Mouse (Mus musculus) ES-Bruce4 (cell line): ENCODE measurements around the gene Ubac2. TPM values are rescaled to one million over a fixed set of nuclear protein-coding genes. Genes with fewer than 3 reads are reported as not detected.

Experiments
- H3K27ac ChIP-seq: 2 replicates; pipeline ENCODE4 v1.5.1; 2012; ENCODE audit warnings: low read length, inconsistent platforms; ENCODE audit not compliant: insufficient read depth
- H3K27me3 ChIP-seq: 2 replicates; pipeline ENCODE4 v1.6.1; 2012; ENCODE audit warnings: mild to moderate bottlenecking, low read length, inconsistent platforms; ENCODE audit not compliant: control insufficient read depth, poor library complexity, insufficient read depth, severe bottlenecking
- H3K36me3 ChIP-seq: 2 replicates; pipeline ENCODE4 v1.6.1; 2012; ENCODE audit warnings: inconsistent platforms, mild to moderate bottlenecking, low read length, moderate library complexity; ENCODE audit not compliant: control insufficient read depth, poor library complexity, insufficient read depth, severe bottlenecking
- H3K4me1 ChIP-seq: one replicate; pipeline ENCODE4 v1.8.1; 2011; ENCODE audit warnings: low read length; ENCODE audit not compliant: control insufficient read depth, insufficient read depth
- H3K4me3 ChIP-seq: 2 replicates; pipeline ENCODE4 v1.5.1; 2011; ENCODE audit warnings: low read depth, mild to moderate bottlenecking, low read length
- H3K9ac ChIP-seq: 2 replicates; pipeline ENCODE4 v1.6.1; 2012; ENCODE audit warnings: low read depth, mild to moderate bottlenecking, inconsistent platforms; ENCODE audit not compliant: poor library complexity, severe bottlenecking
- H3K9me3 ChIP-seq: replicated peaks from 2 replicates; pipeline ENCODE4 v1.6.1; 2012; ENCODE audit warnings: mild to moderate bottlenecking, low read length, inconsistent platforms; ENCODE audit not compliant: control insufficient read depth, poor library complexity, insufficient read depth, severe bottlenecking
- CTCF ChIP-seq: IDR thresholded peaks from one replicate; pipeline ENCODE4 v1.8.1; 2011; ENCODE audit warnings: low read depth, low read length
- EP300 ChIP-seq: IDR thresholded peaks from 2 replicates; pipeline ENCODE4 v1.6.1; 2011; ENCODE audit warnings: low read depth, low read length; ENCODE audit not compliant: insufficient read depth
- POLR2A ChIP-seq: IDR thresholded peaks from one replicate; pipeline ENCODE4 v1.8.1; 2011; ENCODE audit warnings: low read length; ENCODE audit not compliant: insufficient read depth
- polyA plus RNA-seq: library from polyadenylated mRNA; stranded (reverse); fragments of >200 nt; gene quantifications from 2 replicates; pipeline ENCODE4 v1.2.4, GENCODE M21; 2011; ENCODE audit warnings: low read depth; ENCODE audit not compliant: missing spikeins, insufficient read depth, insufficient read length

The Ubac2 gene
- polyA plus RNA-seq, 1 experiment = 42.2 TPM

- H3K27ac ChIP-seq = no peak overlapping the region
- no peaks in the 10 kb centered on the region for H3K4me1 ChIP-seq
- no peaks in the 10 kb centered on the region for H3K27me3 ChIP-seq
- H3K9me3 ChIP-seq = no peaks in the 10 kb centered on the region
- no peaks in the 10 kb centered on the region for H3K36me3 ChIP-seq
- H3K9ac ChIP-seq = no peak overlapping the region
- no peak for TF ChIP-seq POLR2A
- no peak for TF ChIP-seq CTCF
- TF ChIP-seq EP300 = no peak
- no peak overlapping the region for H3K4me3 ChIP-seq
These were observed 141.0 kb downstream of the Ubac2 start for GRCm38 (mm10) chr14:122019389-122019788.

- Histone ChIP-seq H3K4me3 (no peak overlapping the region), H3K4me1 (no peaks in the 10 kb centered on the region), H3K9me3 (no peaks in the 10 kb centered on the region), H3K27ac (no peak overlapping the region), H3K27me3 (no peaks in the 10 kb centered on the region), H3K9ac (no peak overlapping the region), H3K36me3 (no peaks in the 10 kb centered on the region)
- no peak for TF ChIP-seq CTCF
- no peak for TF ChIP-seq POLR2A
- no peak for TF ChIP-seq EP300
These were observed 142.1 kb downstream of the Ubac2 start for GRCm38 (mm10) chr14:122020567-122020966.

GRCm38 (mm10) chr14:122023054-122023453, 144.6 kb downstream of the Ubac2 start:
- Histone ChIP-seq H3K27me3 (no peaks in the 10 kb centered on the region), H3K9me3 (no peaks in the 10 kb centered on the region), H3K4me1 (peaks cover 2% of the 10 kb centered on the region), H3K27ac (no peak overlapping the region), H3K36me3 (no peaks in the 10 kb centered on the region), H3K4me3 (no peak overlapping the region), H3K9ac (no peak overlapping the region)
- no peak for TF ChIP-seq EP300
- TF ChIP-seq CTCF = no peak
- no peak for TF ChIP-seq POLR2A

- peaks cover 2% of the 10 kb centered on the region for H3K4me1 ChIP-seq
- no peak overlapping the region for H3K4me3 ChIP-seq
- H3K9me3 ChIP-seq = no peaks in the 10 kb centered on the region
- TF ChIP-seq POLR2A (no peak), EP300 (no peak), CTCF (no peak)
- no peaks in the 10 kb centered on the region for H3K27me3 ChIP-seq
- H3K9ac ChIP-seq = no peak overlapping the region
- no peak overlapping the region for H3K27ac ChIP-seq
- H3K36me3 ChIP-seq = no peaks in the 10 kb centered on the region
These were observed 145.5 kb downstream of the Ubac2 start for GRCm38 (mm10) chr14:122023928-122024327.

- peaks cover 2% of the 10 kb centered on the region for H3K4me1 ChIP-seq
- H3K36me3 ChIP-seq = no peaks in the 10 kb centered on the region
- H3K27me3 ChIP-seq = no peaks in the 10 kb centered on the region
- H3K9me3 ChIP-seq = no peaks in the 10 kb centered on the region
- no peak overlapping the region for H3K4me3 ChIP-seq
- no peak overlapping the region for H3K27ac ChIP-seq
- no peak for TF ChIP-seq EP300
- no peak overlapping the region for H3K9ac ChIP-seq
These were observed 150.7 kb downstream of the Ubac2 start for GRCm38 (mm10) chr14:122028926-122029745.

- TF ChIP-seq POLR2A (no peak), EP300 (no peak), CTCF (no peak)
- Histone ChIP-seq H3K4me1 (peaks cover 2% of the 10 kb centered on the region), H3K9me3 (no peaks in the 10 kb centered on the region)
These were observed 151.4 kb downstream of the Ubac2 start for GRCm38 (mm10) chr14:122029851-122030250.

More at GRCm38 (mm10) chr14:122029851-122030250, 151.4 kb downstream of the Ubac2 start:
- H3K9ac ChIP-seq = no peak overlapping the region
- no peaks in the 10 kb centered on the region for H3K36me3 ChIP-seq
- H3K27me3 ChIP-seq = no peaks in the 10 kb centered on the region
- no peak overlapping the region for H3K27ac ChIP-seq
- H3K4me3 ChIP-seq = no peak overlapping the region
